Mouse (Mus musculus): Measurements from ENCODE around the gene Map3k15. TPM values are rescaled to one million over a fixed set of nuclear protein-coding genes. Genes with fewer than 3 reads are reported as not detected.

Gene Map3k15
- polyA plus RNA-seq, 1 experiment from 2014 or later = 0.58 TPM

DNA sequence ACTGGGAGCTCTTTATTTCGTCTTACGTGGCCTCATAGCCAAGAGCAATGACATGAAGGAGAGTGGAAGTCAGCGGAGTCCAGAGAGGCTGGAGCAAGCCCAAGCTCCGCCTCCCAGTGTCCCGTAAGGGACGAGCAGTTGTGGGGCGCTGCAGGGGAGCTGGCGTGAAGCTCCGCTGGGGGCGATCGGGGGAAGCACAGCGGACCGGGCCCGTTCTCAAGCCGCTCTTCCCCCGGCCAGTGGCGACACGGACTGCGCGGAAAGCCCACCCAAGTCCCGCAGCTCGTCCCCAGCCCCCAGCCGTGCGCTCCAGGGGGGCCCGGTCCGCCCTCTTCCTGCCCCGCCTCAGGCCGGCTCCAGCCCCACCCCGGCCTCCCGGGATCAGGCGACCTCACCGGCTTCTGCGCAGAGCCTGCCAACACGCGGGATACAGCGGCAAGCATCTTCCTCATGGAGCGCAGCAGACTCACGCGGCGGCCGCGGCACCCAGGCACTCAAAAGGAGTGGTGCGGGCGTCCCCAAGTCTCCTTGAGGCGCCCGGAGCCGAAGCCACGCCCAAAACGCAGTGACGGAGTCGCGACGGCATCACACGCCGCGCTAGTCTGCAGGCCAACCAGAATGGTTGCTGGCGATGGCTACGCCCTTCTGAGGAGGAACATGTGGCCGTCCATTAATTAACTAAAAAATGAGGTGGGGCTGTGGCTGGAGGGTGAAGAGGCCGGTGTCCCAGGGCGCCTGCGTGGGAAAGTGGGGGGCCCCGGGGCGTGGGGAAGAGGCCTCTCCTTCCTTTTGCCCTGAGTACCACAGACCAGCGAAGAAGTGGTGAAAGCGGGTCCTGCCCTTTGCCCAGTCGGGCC is 149.9 kb downstream of the Map3k15 start, which contains the start of gene Pdha1:
Gene Pdha1 (minus strand): TSS at position 553 of the 857 bp plus-strand sequence.
- 16% methylated on average over 61 of the region's 67 CpGs for WGBS
- ATAC-seq (ENCODE audit: insufficient read depth, low FRiP score) = peak; percentile 96
- H3K4me1 ChIP-seq (ENCODE audit: control insufficient read depth, insufficient read depth, low read length) = peaks cover 3% of the 10 kb centered on the region; the same call in 1 of the 2 replicates

GRCm38 (mm10) chrX:160146806-160147205 is 158.6 kb downstream of the Map3k15 start:
- no peak for ATAC-seq (ENCODE audit: insufficient read depth, low FRiP score)
- Histone ChIP-seq H3K9ac (ENCODE audit: low read length) (no peak overlapping the region), H3K4me2 (ENCODE audit: low read depth, low read length) (no peak overlapping the region), H3K27me3 (ENCODE audit: control insufficient read depth, insufficient read depth, low read length) (no peaks in the 10 kb centered on the region), H3K36me3 (ENCODE audit: control insufficient read depth, insufficient read depth, low read length) (no peaks in the 10 kb centered on the region), H3K27ac (ENCODE audit: low read length) (no peak overlapping the region), H3K4me3 (replicated peaks; ENCODE audit: low read length) (no peak overlapping the region), H3K4me1 (ENCODE audit: control insufficient read depth, insufficient read depth, low read length) (no peaks in the 10 kb centered on the region), H3K9me3 (replicated peaks; ENCODE audit: control insufficient read depth, low read length) (no peaks in the 10 kb centered on the region)
- 73% methylated on average over 4 of the region's 4 CpGs for WGBS

More for the DNA sequence above, 149.9 kb downstream of the Map3k15 start, which contains the start of gene Pdha1:
- no peaks in the 10 kb centered on the region for H3K9me3 ChIP-seq (replicated peaks; ENCODE audit: control insufficient read depth, low read length)
- peak within 1 kb of the TSS; percentile 76 for H3K9ac ChIP-seq (ENCODE audit: low read length)
- H3K27me3 ChIP-seq (ENCODE audit: control insufficient read depth, insufficient read depth, low read length) = no peaks in the 10 kb centered on the region; the same call in 1 of the 2 replicates
- no peaks in the 10 kb centered on the region for H3K36me3 ChIP-seq (ENCODE audit: control insufficient read depth, insufficient read depth, low read length)
- H3K4me2 ChIP-seq (ENCODE audit: low read depth, low read length) = peak within 1 kb of the TSS; percentile 56
- H3K27ac ChIP-seq (ENCODE audit: low read length) = peak within 1 kb of the TSS; percentile 96
- peak within 1 kb of the TSS; percentile 62 for H3K4me3 ChIP-seq (replicated peaks; ENCODE audit: low read length)

DNA sequence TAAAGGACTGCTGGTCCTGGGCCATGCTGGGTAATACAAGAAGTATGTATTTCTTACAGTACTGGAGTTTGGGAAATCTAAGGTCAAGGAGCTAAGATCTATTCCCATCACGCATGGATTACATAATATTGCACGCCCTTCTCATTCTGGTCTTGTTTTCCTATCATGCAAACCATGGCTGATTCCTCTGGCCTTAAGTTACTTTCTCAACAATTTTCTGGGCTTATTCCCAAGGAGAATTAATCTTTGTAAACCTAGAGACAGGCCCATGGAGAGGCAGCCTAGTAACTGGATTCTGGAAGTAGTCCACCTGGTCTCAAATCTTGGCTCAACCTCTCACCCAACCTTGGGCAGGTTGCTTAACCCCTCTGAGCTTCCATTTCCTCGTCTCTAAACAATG is 159.2 kb downstream of the Map3k15 start:
- Histone ChIP-seq H3K9me3 (replicated peaks; ENCODE audit: control insufficient read depth, low read length) (no peaks in the 10 kb centered on the region), H3K4me3 (replicated peaks; ENCODE audit: low read length) (no peak overlapping the region), H3K36me3 (ENCODE audit: control insufficient read depth, insufficient read depth, low read length) (no peaks in the 10 kb centered on the region), H3K9ac (ENCODE audit: low read length) (no peak overlapping the region), H3K4me1 (ENCODE audit: control insufficient read depth, insufficient read depth, low read length) (no peaks in the 10 kb centered on the region), H3K4me2 (ENCODE audit: low read depth, low read length) (no peak overlapping the region), H3K27me3 (ENCODE audit: control insufficient read depth, insufficient read depth, low read length) (no peaks in the 10 kb centered on the region; the same call in 1 of the 2 replicates), H3K27ac (ENCODE audit: low read length) (no peak overlapping the region)
- 64% methylated on average over 3 of the region's 3 CpGs for WGBS
- no peak; the same call in 1 of the 2 replicates for ATAC-seq (ENCODE audit: insufficient read depth, low FRiP score)

GRCm38 (mm10) chrX:160148859-160149258 is 160.6 kb downstream of the Map3k15 start:
- Histone ChIP-seq H3K4me1 (ENCODE audit: control insufficient read depth, insufficient read depth, low read length) (no peaks in the 10 kb centered on the region), H3K9me3 (replicated peaks; ENCODE audit: control insufficient read depth, low read length) (no peaks in the 10 kb centered on the region), H3K27ac (ENCODE audit: low read length) (no peak overlapping the region), H3K4me3 (replicated peaks; ENCODE audit: low read length) (no peak overlapping the region), H3K27me3 (ENCODE audit: control insufficient read depth, insufficient read depth, low read length) (no peaks in the 10 kb centered on the region; the same call in 1 of the 2 replicates), H3K4me2 (ENCODE audit: low read depth, low read length) (no peak overlapping the region), H3K36me3 (ENCODE audit: control insufficient read depth, insufficient read depth, low read length) (no peaks in the 10 kb centered on the region), H3K9ac (ENCODE audit: low read length) (no peak overlapping the region)
- no peak for ATAC-seq (ENCODE audit: insufficient read depth, low FRiP score)
- 80% methylated on average over 3 of the region's 3 CpGs for WGBS

DNA sequence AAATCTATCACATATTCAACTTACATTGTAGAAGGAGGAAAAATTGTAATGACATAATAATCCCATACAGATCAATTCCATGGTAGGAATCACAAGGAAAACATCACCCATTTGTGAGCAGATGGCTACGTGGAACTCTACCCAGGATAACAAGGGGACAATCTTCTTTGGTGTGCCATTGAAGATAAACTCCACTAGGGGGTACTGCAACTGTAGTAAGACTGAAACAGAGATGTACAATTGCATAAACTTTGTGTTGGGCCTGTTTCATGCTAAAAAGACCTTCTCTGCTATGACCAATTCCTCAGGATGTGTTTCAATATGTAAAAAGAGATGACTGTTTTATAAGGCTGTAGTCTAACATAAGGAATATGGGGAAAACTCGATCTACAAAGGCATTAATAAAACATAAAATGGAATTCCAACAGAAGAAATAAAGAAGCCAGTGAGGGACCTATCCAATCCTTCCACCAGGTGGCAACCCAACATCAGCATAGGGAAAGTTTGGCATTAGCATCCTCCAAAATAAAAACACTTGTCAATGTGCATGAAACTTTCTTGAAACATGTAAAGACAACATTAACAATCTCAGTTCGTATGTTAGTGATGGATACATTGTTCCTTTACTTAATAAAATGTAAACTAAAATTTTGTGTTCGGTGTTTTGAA is 165.0 kb downstream of the Map3k15 start:
- Histone ChIP-seq H3K4me2 (ENCODE audit: low read depth, low read length) (no peak overlapping the region), H3K36me3 (ENCODE audit: control insufficient read depth, insufficient read depth, low read length) (no peaks in the 10 kb centered on the region), H3K9me3 (replicated peaks; ENCODE audit: control insufficient read depth, low read length) (no peaks in the 10 kb centered on the region), H3K27me3 (ENCODE audit: control insufficient read depth, insufficient read depth, low read length) (no peaks in the 10 kb centered on the region; the same call in 1 of the 2 replicates), H3K4me1 (ENCODE audit: control insufficient read depth, insufficient read depth, low read length) (no peaks in the 10 kb centered on the region), H3K4me3 (replicated peaks; ENCODE audit: low read length) (no peak overlapping the region), H3K9ac (ENCODE audit: low read length) (no peak overlapping the region), H3K27ac (ENCODE audit: low read length) (no peak overlapping the region)
- WGBS = 50% methylated on average over 4 of the region's 4 CpGs
- no peak for ATAC-seq (ENCODE audit: insufficient read depth, low FRiP score)

DNA sequence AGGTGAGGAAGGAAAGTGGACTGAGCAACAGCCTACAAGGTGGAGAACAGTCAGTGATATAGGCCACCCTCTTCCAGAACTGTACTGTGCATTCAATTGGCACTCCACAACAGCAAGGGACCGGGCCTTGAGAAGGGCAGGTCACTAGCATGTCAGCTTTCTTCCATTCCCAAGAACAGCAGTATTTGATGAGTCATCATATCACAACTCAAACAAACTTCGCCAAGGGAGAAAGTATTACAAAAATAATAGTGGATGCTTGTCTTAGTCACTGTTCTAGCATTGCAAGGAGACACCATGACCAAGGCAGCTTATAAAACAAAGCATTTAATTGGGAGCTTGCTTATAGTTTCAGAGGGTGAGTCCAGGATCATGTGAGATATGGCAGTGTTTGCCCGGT is 176.0 kb downstream of the Map3k15 start:
- H3K4me1 ChIP-seq (ENCODE audit: control insufficient read depth, insufficient read depth, low read length) = no peaks in the 10 kb centered on the region
- ATAC-seq (ENCODE audit: insufficient read depth, low FRiP score) = no peak
- H3K36me3 ChIP-seq (ENCODE audit: control insufficient read depth, insufficient read depth, low read length) = no peaks in the 10 kb centered on the region
- no peak overlapping the region for H3K9ac ChIP-seq (ENCODE audit: low read length)
- 74% methylated on average over 3 of the region's 3 CpGs for WGBS
- H3K4me3 ChIP-seq (replicated peaks; ENCODE audit: low read length) = no peak overlapping the region
- no peak overlapping the region for H3K4me2 ChIP-seq (ENCODE audit: low read depth, low read length)
- H3K27ac ChIP-seq (ENCODE audit: low read length) = no peak overlapping the region
- H3K27me3 ChIP-seq (ENCODE audit: control insufficient read depth, insufficient read depth, low read length) = no peaks in the 10 kb centered on the region
- no peaks in the 10 kb centered on the region for H3K9me3 ChIP-seq (replicated peaks; ENCODE audit: control insufficient read depth, low read length)

- H3K4me1 ChIP-seq (ENCODE audit: control insufficient read depth, insufficient read depth, low read length) = no peaks in the 10 kb centered on the region
- no peak overlapping the region for H3K4me2 ChIP-seq (ENCODE audit: low read depth, low read length)
- H3K9me3 ChIP-seq (replicated peaks; ENCODE audit: control insufficient read depth, low read length) = no peaks in the 10 kb centered on the region
- H3K9ac ChIP-seq (ENCODE audit: low read length) = no peak overlapping the region
- 43% methylated on average over 6 of the region's 6 CpGs for WGBS
- no peaks in the 10 kb centered on the region for H3K27me3 ChIP-seq (ENCODE audit: control insufficient read depth, insufficient read depth, low read length)
- H3K36me3 ChIP-seq (ENCODE audit: control insufficient read depth, insufficient read depth, low read length) = no peaks in the 10 kb centered on the region
- no peak for ATAC-seq (ENCODE audit: insufficient read depth, low FRiP score)
- H3K4me3 ChIP-seq (replicated peaks; ENCODE audit: low read length) = no peak overlapping the region
- H3K27ac ChIP-seq (ENCODE audit: low read length) = no peak overlapping the region
Observed at GRCm38 (mm10) chrX:160166246-160166985, 178.2 kb downstream of the Map3k15 start.

- Histone ChIP-seq H3K4me3 (replicated peaks; ENCODE audit: low read length) (no peak overlapping the region), H3K9ac (ENCODE audit: low read length) (no peak overlapping the region), H3K9me3 (replicated peaks; ENCODE audit: control insufficient read depth, low read length) (no peaks in the 10 kb centered on the region), H3K36me3 (ENCODE audit: control insufficient read depth, insufficient read depth, low read length) (no peaks in the 10 kb centered on the region), H3K4me2 (ENCODE audit: low read depth, low read length) (no peak overlapping the region), H3K27ac (ENCODE audit: low read length) (no peak overlapping the region), H3K27me3 (ENCODE audit: control insufficient read depth, insufficient read depth, low read length) (no peaks in the 10 kb centered on the region), H3K4me1 (ENCODE audit: control insufficient read depth, insufficient read depth, low read length) (no peaks in the 10 kb centered on the region)
- ATAC-seq (ENCODE audit: insufficient read depth, low FRiP score) = no peak
- WGBS = 13% methylated on average over 2 of the region's 3 CpGs
Observed at GRCm38 (mm10) chrX:160170150-160170549, 181.9 kb downstream of the Map3k15 start.

Measured in stomach, embryonic 16.5 days (tissue).